Mouse (Mus musculus) skeletal muscle tissue, adult 2 months (tissue): ENCODE data around the gene Ube2cbp.

ENCODE experiments used
- DNase-seq: peaks from one replicate; pipeline ENCODE4 v3.0.0-alpha.2; 2012; ENCODE audit warnings: low read depth, low spot score

Ube2cbp gene

GRCm38 (mm10) chr9:86324772-86325171 is 140.0 kb downstream of the Ube2cbp start:
- no peak for DNase-seq

- no peak for DNase-seq
Measured at GRCm38 (mm10) chr9:86319516-86320140, 145.1 kb downstream of the Ube2cbp start.

DNA sequence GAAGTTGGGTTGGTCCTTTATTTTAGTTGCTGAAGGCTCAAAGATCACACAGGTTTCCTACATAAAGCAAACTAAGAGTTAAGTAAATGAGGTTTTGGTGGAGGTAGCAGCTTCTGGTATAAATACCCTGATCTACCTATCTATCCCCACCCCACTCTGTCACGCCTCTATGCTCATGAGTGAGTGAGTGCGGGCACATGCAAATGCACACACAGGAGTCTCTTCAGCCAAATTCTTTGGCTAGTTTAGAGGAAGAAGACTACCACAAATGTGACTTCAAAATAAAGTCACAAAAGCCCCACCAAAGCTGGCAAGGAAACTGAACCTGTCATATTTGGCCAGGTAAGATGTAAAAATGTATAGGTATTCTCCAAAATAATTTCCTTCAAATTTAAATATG is 149.1 kb downstream of the Ube2cbp start:
- no peak for DNase-seq

- DNase-seq = no peak
Measured at GRCm38 (mm10) chr9:86308616-86309015, 156.1 kb downstream of the Ube2cbp start.

GRCm38 (mm10) chr9:86306556-86306955 is 158.2 kb downstream of the Ube2cbp start:
- DNase-seq = no peak

DNA sequence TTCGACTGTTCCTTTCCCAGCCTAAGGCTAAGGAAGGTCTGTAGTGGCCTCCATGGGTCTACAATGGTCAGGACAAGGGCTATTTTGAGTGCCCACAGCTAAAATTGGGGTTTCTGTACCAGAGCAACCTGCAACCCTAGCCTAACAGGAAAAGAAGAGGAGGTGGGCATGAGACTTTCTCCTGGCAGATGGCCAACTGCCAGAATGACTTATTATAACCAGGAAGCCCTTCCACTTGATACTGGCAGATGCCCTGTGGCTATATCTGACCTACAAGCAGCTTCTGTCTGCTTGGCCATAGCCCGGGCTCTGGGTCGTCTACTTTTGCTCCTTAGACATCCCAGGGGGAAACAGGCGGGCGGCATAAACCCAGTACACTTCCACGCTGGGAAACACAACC is 163.3 kb downstream of the Ube2cbp start:
- no peak for DNase-seq

DNA sequence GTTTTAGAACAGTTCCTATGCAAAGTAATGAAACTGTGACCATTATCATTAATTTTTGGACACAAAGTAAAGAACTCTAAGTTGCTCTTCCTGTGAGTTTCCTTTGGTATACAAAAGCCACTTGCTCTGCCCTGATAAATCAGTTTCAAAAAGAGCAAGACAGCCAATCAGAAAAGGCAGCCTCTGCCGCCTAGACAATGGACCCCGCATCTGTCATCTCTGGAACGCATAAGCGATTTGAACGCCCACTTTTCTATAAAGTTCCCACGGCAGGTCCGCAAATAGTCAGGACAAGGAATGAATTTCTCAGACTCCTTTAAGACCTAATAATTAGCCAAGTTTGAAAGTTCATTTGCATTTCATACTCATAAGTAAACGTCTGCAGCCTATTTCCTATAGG is 166.2 kb downstream of the Ube2cbp start:
- DNase-seq = no peak

DNA sequence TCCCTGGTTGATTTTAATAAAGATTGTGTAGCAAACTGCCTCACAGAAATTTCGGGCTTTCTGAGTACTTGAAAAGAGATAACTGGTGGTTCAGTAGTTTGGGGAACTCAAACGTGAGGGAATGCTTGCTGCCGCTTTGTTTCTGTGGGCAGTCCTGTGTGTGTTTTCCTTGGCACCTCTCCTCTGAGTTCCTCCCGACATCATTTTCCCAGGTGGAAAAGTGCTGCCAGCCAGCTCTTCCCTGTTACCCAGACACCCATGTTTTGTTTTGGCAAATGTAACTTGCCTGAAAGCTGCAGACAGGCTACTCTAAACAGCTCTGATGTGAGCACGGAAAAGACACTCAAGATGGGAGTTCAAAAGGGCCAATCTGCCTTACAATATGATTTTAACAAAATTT is 166.6 kb downstream of the Ube2cbp start:
- DNase-seq = no peak

DNA sequence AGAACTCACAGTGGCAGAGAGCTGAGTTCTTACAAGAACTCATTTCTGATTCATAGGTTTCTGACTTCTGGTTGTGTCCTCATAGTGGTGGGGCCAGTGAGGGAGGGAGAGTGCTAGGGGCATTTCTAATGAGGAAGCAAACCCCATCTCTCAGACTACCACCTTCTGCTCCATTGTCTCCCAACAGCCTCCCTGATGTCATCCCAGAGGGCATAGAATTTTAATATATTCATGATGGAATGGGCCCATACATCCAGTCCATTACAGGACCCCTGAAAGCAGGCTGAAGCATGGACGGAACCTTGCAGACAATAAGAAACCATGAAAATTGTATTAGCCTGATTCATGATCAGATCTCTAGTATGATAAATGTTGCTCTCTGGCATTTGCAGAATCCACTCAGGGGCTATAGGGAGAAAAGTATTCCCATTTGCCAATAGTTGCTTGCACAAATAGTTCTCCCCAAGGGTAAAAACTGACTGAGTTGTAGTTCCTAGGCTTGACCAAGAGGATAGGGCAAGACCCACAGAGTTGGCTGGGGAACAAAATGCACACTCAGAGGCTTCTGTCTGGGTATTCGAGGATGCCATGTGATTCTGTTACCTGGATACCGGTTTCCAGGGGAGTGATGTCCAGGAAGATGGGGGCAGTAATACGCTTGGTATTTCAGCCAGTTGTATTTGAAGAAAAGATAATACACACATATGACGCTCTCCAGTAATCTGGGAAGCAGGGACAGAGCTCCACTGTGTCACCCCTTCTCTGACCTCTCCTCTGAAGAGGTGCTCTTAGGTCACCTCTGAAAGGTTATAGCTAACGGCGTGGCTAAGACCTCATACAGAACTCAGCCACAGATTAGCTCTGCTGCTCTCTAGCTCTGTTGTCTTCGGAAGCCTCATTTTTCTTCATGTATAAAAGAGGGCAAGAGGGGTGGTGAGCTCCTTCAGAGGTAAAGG is 167.8 kb downstream of the Ube2cbp start:
- no peak for DNase-seq

DNA sequence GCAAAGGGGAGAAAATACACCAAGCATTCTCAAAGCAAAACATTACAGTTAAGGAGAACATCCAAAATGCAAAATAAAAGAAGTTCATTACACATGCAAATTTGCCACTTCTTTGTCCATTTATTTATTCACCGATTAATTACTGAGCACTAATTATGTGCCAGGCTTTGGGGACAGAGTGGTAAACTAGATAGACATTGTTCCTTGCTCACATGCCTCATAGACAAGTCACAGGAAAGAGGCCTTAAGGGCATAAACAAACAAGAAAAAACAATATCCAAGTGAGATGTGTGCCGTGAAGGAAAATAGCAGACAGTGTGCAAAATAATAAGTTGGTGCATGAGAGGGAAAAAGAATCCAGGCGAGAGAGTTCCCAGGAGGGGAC is 177.2 kb downstream of the Ube2cbp start:
- DNase-seq = no peak

GRCm38 (mm10) chr9:86286830-86287569 is 177.8 kb downstream of the Ube2cbp start:
- no peak for DNase-seq

- no peak for DNase-seq
Measured at GRCm38 (mm10) chr9:86282555-86282954, 182.2 kb downstream of the Ube2cbp start.

- no peak for DNase-seq
Measured at GRCm38 (mm10) chr9:86281147-86281467, 183.6 kb downstream of the Ube2cbp start.

GRCm38 (mm10) chr9:86280461-86281146 is 184.1 kb downstream of the Ube2cbp start:
- DNase-seq = no peak

GRCm38 (mm10) chr9:86269541-86269940 is 195.2 kb downstream of the Ube2cbp start:
- no peak for DNase-seq

DNA sequence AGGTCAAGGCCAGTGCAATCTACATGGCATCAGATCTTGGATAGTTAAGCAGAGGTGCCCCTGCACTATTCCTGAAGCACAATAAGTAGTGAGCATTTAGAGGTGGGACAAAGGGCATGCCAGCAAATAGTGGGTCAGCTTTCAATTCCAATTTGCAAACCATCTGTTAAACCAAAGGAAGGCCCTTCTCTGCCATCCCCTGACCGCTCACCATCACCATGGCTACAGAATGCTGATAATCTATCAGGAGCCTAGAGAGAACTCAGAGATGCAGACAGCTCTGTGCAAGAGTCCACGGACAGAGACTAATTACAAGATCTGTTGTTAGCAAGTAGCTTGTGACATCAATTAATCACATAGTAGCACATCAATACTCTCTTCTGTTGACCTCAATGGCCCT is 198.1 kb downstream of the Ube2cbp start:
- DNase-seq = no peak
